Mouse (Mus musculus) left cerebral cortex, postnatal 14 days (tissue): ENCODE data around the gene Zfp664. TPM values are rescaled to one million over a fixed set of nuclear protein-coding genes. Genes with fewer than 3 reads are reported as not detected.
A peak's percentile ranks its signal among the peaks of the same experiment; 100 is the strongest.

ENCODE experiments used
- DNase-seq, 2 experiments: peaks; one replicate each; pipeline ENCODE4 v3.0.0; 2021 to 2022; ENCODE audit warnings: low spot score in 2 of 2, mixed read lengths in 1 of 2
- intact Hi-C: fragments of 180-260 bp; cut with DNase I; formaldehyde crosslinking; loops from one replicate; pipeline ENCODE4 v1.15.1; 2025
- total RNA-seq, 2 experiments: library from RNA; stranded (reverse); gene quantifications; 2 replicates each; pipeline ENCODE4 v1.2.3; 2021

Zfp664 gene
- total RNA-seq, 2 experiments from 2014 or later: 55.7 to 60.3 TPM

DNA sequence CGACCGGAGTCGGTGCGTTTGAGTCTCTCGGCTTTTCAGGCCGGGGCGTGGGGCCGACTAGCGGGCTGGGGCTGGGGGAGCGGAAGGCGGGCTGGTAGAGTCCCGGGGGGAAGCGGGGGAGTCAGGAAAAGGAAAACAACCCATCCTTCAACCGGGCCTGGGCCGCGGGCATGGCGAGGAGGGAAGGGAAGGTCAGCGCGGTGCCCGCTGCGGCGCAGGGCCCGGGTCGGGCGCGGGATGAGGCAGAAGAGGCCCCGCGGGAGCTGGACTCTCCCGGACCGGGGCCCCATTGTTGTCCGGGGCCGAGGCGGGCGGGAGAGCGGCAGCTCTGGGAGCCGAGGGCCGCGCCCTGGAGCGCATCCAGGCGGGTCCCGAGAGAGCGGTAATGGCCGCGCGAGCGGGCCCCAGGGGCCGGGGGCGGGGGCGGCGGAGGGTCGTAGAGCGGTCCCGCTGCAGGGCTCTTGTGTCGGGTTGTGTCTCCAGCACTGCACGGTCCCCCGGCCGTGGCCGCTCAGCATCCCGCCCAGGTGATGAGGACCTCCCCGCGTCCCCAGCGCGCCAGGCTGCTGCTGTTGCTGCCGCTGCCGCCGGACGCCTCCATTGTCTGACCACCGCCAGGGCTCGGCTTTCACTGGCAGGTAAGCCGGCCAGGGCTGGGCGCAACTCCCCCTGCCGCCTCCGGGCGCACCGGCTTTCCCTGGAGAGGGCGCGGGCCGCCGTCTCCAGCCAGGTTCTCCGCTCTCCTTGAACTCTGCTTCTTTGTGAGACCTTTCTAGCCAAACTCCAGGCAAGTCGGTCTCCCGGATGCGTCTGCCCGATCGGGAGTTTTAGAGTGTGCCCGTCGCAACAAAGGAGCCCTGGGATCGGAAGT, 615 bp downstream of the Zfp664 start:
- intact Hi-C loops: no loop called here
- peak in 1 of 2 experiments; percentile 12 for DNase-seq

GRCm38 (mm10) chr5:124868981-124869380, 6.5 kb downstream of the Zfp664 start:
- intact Hi-C loops: loop anchor here (5.0 kb wide), 1 partner anchor 92 kb away; no protein-coding TSS in a partner anchor
- peak; percentile 77 to 81 for DNase-seq

DNA sequence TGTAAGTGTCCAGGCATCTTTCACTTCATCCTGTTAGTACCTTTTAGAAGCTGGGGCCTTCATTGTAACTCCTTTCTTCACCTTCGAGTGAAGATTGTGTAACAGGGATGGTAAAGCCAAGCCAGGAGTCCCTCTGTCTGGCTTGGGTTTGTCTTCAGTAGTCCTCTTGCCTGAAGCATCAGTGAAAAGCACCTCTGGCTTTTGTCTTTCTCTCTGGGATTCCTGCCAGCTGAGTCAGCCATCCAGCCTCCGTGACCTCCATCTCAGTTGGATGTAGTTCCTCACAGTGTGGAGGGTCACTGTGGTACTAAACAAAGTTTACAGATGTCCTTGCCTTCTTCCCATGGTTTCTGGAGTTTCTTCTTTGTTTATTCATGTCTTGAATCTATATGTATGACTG, 9.5 kb downstream of the Zfp664 start:
- intact Hi-C loops: no loop called here
- DNase-seq: no peak

GRCm38 (mm10) chr5:124873096-124873495, 10.6 kb downstream of the Zfp664 start:
- intact Hi-C loops: no loop called here
- no peak for DNase-seq

DNA sequence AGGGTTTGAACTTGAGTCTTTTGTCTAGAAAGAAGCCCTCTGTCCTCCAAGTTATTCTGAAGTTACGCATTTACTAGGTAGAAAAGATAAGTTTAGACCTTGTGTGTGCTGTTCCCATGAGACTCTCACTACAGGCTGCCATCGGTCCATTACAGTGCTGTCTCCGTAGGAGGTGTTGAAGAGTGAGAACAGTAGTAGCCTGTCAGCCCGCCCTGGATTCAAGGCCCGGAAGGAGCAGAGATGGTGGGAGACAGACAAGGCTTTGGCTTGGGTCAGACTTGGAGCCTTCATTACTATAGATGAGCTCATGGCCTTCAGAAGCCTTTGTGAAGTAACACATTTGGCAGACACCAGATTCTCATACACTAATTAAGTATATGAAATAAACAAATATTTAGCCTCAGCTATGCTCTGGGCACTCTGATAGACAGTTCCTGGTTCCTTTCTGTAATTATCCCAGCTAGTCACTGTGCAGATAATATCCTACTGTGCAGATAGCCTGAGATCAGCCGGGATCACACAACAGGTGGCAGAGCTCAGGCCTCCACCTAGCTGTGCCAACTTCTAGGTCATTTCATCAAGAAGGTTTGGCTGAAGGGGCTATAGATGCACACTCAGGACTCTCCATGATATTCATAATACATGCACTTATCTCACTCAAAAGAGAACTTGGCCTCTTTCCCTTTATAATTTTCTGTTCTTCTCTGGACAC, 11.6 kb downstream of the Zfp664 start:
- intact Hi-C loops: no loop called here
- no peak for DNase-seq

- no peak for DNase-seq
- intact Hi-C loops: no loop called here
These were observed 16.8 kb downstream of the Zfp664 start for GRCm38 (mm10) chr5:124879251-124879650.

DNA sequence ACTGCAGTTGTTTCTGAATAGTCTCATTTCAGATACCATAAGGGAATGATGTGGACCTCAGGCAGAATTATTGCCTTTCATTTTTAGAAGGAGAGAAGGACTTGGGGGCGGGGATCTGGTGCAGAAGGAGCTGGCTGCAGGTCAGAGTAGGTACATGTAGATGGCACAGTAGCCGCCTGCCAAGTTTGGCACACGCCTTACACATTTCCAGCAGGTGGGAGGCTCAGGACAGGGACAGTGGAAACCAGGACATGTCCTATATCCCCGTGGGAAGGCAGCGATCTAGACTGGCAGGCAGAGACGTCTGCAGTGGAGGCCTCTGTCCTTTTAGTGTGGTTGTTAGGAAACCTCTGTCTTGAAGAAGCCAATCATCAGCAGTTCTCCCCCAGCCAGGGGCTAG, 17.3 kb downstream of the Zfp664 start:
- intact Hi-C loops: no loop called here
- no peak for DNase-seq

GRCm38 (mm10) chr5:124883877-124884276, 21.4 kb downstream of the Zfp664 start:
- DNase-seq: peak; percentile 65 to 81

GRCm38 (mm10) chr5:124888661-124889060, 26.2 kb downstream of the Zfp664 start:
- intact Hi-C loops: no loop called here

More at GRCm38 (mm10) chr5:124883877-124884276, 21.4 kb downstream of the Zfp664 start:
- intact Hi-C loops: no loop called here

DNA sequence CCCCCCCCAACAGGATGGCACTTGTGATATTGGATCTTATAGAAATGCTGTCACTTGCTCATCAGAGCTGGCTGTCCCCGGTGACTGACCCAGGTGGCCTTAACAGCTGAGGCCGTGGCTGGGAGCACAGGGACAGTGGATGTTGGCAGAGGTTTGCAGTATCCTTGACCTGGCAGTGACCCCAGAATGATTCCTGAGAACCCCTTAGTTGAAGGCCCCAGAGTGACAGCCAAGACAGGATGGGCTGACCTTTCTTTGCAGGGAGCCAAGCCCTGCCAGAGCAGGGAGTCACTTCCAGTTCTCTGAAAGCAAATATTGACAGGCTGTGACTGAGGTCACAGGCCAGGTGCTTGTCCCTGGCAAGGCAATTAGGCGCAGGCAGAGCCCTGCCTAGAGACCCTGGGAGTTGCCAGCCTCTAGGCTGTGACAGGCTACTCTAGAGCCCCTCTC, 29.5 kb downstream of the Zfp664 start:
- intact Hi-C loops: no loop called here
- no peak for DNase-seq

More at GRCm38 (mm10) chr5:124888661-124889060, 26.2 kb downstream of the Zfp664 start:
- DNase-seq: no peak

- intact Hi-C loops: no loop called here
These were observed 33.6 kb downstream of the Zfp664 start for GRCm38 (mm10) chr5:124896135-124896534.

DNA sequence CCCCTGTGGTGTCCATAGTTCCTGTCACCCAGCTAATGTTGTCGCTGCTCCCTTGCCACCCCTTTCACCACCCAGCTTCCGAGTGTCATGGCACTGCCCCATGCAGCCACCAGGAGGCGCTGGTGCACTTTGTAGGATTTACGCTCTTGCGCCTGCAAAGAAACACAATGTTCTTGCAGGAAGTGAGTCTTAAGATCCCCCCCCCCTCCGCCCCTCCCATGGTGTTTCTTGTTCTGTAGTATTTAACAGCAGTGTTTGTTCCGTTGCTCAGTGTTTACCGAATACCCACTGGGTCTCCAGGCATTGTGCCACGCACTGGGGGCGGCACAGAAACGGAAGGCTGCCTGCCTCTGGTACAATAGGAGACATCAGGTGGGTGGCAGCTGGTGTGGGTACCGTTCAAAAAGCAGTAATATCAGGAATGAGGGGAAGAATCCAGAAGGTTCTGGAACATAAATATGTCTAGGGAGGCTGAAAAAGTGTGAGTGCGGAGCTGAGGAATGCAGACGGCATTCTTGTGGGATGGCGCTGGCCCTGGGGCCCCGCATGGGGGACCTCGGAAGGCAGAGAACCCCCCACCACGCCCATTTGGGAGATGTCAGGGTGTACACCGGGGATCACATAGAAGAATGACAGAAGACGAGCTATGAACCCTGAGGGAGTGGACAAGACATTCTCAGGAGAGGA, 37.6 kb downstream of the Zfp664 start:
- intact Hi-C loops: loop anchor here (2.0 to 5.0 kb wide), 3 partner anchors 277 to 472 kb away; partner anchors contain the start of gene Ncor2
- DNase-seq: peak; percentile 87 to 92

More at GRCm38 (mm10) chr5:124896135-124896534, 33.6 kb downstream of the Zfp664 start:
- DNase-seq: no peak

GRCm38 (mm10) chr5:124900738-124901490, 38.4 kb downstream of the Zfp664 start:
- DNase-seq: no peak
- intact Hi-C loops: loop anchor here (2.0 to 5.0 kb wide), 3 partner anchors 276 to 471 kb away; partner anchors contain the start of gene Ncor2

DNA sequence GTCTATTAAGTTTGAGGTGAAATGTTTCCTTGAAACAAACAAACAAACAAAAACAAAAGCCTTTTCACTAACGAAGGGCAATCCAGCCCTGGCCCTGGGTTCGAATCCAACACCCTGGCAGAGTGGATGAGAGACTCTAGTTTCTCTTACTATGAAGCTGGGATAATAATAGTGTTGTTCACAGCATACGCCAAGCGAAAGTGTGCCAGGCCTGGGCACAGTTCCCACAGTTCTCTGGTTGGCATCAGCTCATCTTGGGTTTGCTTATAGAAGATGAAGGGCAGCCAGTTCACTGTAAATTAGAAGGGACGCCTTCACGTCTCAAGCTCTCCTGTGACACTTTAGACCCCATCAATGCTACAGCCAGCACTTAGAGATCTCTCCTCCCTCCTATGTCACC, 39.2 kb downstream of the Zfp664 start:
- intact Hi-C loops: loop anchor here (2.0 to 5.0 kb wide), 3 partner anchors 276 to 471 kb away; partner anchors contain the start of gene Ncor2
- DNase-seq: peak; percentile 60 to 71

GRCm38 (mm10) chr5:124902195-124902594, 39.7 kb downstream of the Zfp664 start:
- intact Hi-C loops: loop anchor here (5.0 kb wide), 2 partner anchors 275 to 470 kb away; partner anchors contain the start of gene Ncor2
- peak in 1 of 2 experiments; percentile 25 for DNase-seq

- no peak for DNase-seq
- intact Hi-C loops: loop anchor here (5.0 kb wide), 2 partner anchors 273 to 468 kb away; partner anchors contain the start of gene Ncor2
These were observed 41.4 kb downstream of the Zfp664 start for GRCm38 (mm10) chr5:124903852-124904251.

DNA sequence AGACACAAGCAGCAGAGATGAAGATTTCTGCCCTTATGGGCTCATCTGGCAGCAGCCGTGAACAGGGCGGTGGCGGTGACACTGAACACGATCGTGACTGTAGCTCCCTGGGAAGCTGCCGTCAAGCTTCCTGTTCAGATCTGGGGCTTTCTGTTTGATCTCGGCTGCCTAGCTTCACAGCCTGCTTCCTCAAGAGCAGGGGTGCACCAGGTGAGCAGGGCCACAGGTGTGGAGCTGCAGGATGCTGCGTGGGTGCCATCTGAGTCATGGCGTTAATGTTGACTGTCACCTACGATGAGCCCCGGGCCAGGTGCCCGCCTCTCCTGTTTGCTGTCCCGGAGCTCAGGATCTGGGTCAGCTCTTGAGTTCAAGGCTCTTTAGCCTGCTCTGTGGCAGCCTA, 44.4 kb downstream of the Zfp664 start:
- intact Hi-C loops: loop anchor here (5.0 kb wide), 1 partner anchor 105 kb away; no protein-coding TSS in a partner anchor
- no peak for DNase-seq

DNA sequence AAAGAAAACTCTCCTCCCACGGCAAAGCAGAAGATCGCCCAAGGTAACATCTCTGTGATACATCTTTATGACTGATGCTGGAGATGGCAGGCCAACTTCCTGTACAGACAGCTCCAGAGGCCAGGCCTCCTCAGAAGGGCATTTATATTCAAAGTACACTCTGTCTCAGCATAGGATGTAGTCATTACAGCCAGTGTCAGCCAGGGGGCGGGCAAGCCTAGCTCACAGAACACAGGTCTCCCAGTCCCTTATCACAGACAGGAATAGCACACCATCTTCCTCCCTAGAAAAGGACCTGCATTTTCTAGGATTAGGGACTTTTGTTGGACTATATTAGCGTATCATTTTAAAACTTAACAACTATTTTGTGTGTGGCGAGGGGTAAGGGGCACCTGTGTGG, 46.4 kb downstream of the Zfp664 start:
- intact Hi-C loops: loop anchor here (2.0 to 5.0 kb wide), 2 partner anchors 103 to 362 kb away; no protein-coding TSS in a partner anchor
- DNase-seq: peak; percentile 88 to 91
